Comparison of ENCODE assay signal across 13 mouse cellular contexts in the genomic region with DNA sequence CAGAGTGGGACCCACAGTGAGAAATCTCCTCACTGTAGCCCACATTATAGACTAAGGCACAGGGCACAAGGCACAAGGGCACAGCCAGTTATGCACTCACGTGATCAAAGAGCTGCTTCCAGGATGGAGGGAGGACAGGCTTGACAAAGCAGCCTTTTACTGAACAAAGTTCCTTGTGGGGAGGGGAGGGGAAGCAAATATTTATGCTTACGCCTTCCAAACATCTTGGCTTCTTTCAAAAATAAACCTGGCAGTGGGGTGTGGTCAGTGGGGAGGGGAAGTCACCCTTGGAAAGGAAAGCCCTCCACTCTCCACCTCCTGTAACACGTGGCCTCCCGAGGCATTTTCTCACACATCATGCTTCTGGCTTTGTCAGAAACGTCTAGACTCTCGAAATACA. TPM values are rescaled to one million over a fixed set of nuclear protein-coding genes. Genes with fewer than 3 reads are reported as not detected.
A peak's percentile ranks its signal among the peaks of the same experiment; 100 is the strongest.
DNase-seq lines count a peak whose midpoint lies in the region; ATAC-seq and TF ChIP-seq lines count a peak whose summit lies in the region.
"Had no signal": no experiment of that assay in that cellular context is flagged by ENCODE, and none has a peak within 500 bp of the region (broad histone marks: within the 10 kb centered on the region; RNA-seq: fewer than 3 reads in every experiment).

No protein-coding gene starts in this region.

- 59% methylated on average over 6 of the region's 6 CpGs for WGBS in limb, embryonic 11.5 days
- WGBS in limb, embryonic 10.5 days: 74% methylated on average over 6 of the region's 6 CpGs
- 31% methylated on average over 6 of the region's 6 CpGs for WGBS in kidney, embryonic 15.5 days
- 37% methylated on average over 6 of the region's 6 CpGs for WGBS in stomach, embryonic 14.5 days

- H3K4me2 ChIP-seq in limb, embryonic 11.5 days (ENCODE audit: low read depth, severe bottlenecking): no peak overlapping the region
- H3K4me2 ChIP-seq in kidney, embryonic 15.5 days: no peak overlapping the region
- H3K4me2 ChIP-seq in stomach, embryonic 14.5 days (replicated peaks; ENCODE audit: low read depth, low read length): no peak overlapping the region
- H3K4me2 ChIP-seq: liver, embryonic 13.5 days had no signal

- H3K4me3 ChIP-seq in gastrocnemius, adult 2 months: no peak overlapping the region
- H3K4me3 ChIP-seq in limb, embryonic 11.5 days (ENCODE audit: low read depth, low read length): no peak overlapping the region
- H3K4me3 ChIP-seq in limb, embryonic 10.5 days: no peak overlapping the region
- H3K4me3 ChIP-seq in kidney, embryonic 15.5 days (replicated peaks): no peak overlapping the region
- no peak overlapping the region for H3K4me3 ChIP-seq in stomach, embryonic 14.5 days (ENCODE audit: low read depth, low read length)
- H3K4me3 ChIP-seq: erythroblast, embryonic 14.5 days; liver, embryonic 13.5 days had no signal

- no peak for DNase-seq in gastrocnemius, adult 2 months
- DNase-seq in gastrocnemius, postnatal 10 days: no peak
- DNase-seq in limb, embryonic 11.5 days (ENCODE audit: low spot score): peak; percentile 20
- DNase-seq in limb, embryonic 10.5 days (ENCODE audit: low spot score): no peak
- DNase-seq in left cerebral cortex, adult 18-20 months (ENCODE audit: low spot score in 2 of 2): no peak
- DNase-seq: adrenal gland, postnatal 14 days; cerebellum, adult 9-10 months; layer of hippocampus, adult 9-11 months; liver, embryonic 13.5 days had no signal

- no peaks in the 10 kb centered on the region for H3K9me3 ChIP-seq in limb, embryonic 11.5 days (ENCODE audit: control insufficient read depth, low read length)
- H3K9me3 ChIP-seq in limb, embryonic 10.5 days (replicated peaks): no peaks in the 10 kb centered on the region
- H3K9me3 ChIP-seq in kidney, embryonic 15.5 days (replicated peaks): no peaks in the 10 kb centered on the region
- no peaks in the 10 kb centered on the region for H3K9me3 ChIP-seq in stomach, embryonic 14.5 days (ENCODE audit: control insufficient read depth, low read depth, low read length)

- no peak for ATAC-seq in limb, embryonic 11.5 days (ENCODE audit: insufficient number of reproducible peaks, low FRiP score, low TSS enrichment, low read depth)
- peak; percentile 90 for ATAC-seq in kidney, embryonic 15.5 days (replicated peaks; ENCODE audit: low FRiP score)
- ATAC-seq in stomach, embryonic 14.5 days (ENCODE audit: insufficient number of reproducible peaks, insufficient read depth, low FRiP score, low read depth): 0 out of 2 replicates have a peak, but pooled peaks have one; percentile 25
- ATAC-seq in megakaryocyte, adult 5-6 weeks (ENCODE audit: poor library complexity, severe bottlenecking): no peak

- H3K27ac ChIP-seq in gastrocnemius, adult 2 months: peak overlapping the region; percentile 28; the same call in 1 of the 2 replicates
- no peak overlapping the region for H3K27ac ChIP-seq in limb, embryonic 11.5 days (replicated peaks; ENCODE audit: low read depth, low read length)
- no peak overlapping the region for H3K27ac ChIP-seq in limb, embryonic 10.5 days
- 0 out of 2 replicates have a peak overlapping the region, but pooled peaks have one; percentile 13 for H3K27ac ChIP-seq in kidney, embryonic 15.5 days
- no peak overlapping the region for H3K27ac ChIP-seq in stomach, embryonic 14.5 days (ENCODE audit: low read length)
- H3K27ac ChIP-seq: liver, embryonic 13.5 days had no signal

- H3K27me3 ChIP-seq in limb, embryonic 11.5 days (ENCODE audit: control insufficient read depth, insufficient read depth, low read length): no peaks in the 10 kb centered on the region
- H3K27me3 ChIP-seq in limb, embryonic 10.5 days (ENCODE audit: low read depth, poor library complexity, severe bottlenecking): no peaks in the 10 kb centered on the region
- H3K27me3 ChIP-seq in kidney, embryonic 15.5 days: no peaks in the 10 kb centered on the region
- H3K27me3 ChIP-seq in stomach, embryonic 14.5 days (ENCODE audit: control insufficient read depth, insufficient read depth, low read length): no peaks in the 10 kb centered on the region
- H3K27me3 ChIP-seq: liver, embryonic 13.5 days had no signal

- no peaks in the 10 kb centered on the region for H3K36me3 ChIP-seq in limb, embryonic 11.5 days (ENCODE audit: control insufficient read depth, insufficient read depth, low read length)
- no peaks in the 10 kb centered on the region for H3K36me3 ChIP-seq in limb, embryonic 10.5 days
- no peaks in the 10 kb centered on the region for H3K36me3 ChIP-seq in kidney, embryonic 15.5 days
- no peaks in the 10 kb centered on the region for H3K36me3 ChIP-seq in stomach, embryonic 14.5 days (ENCODE audit: control insufficient read depth, insufficient read depth, low read length)
- H3K36me3 ChIP-seq: liver, embryonic 13.5 days had no signal

- no peaks in the 10 kb centered on the region for H3K4me1 ChIP-seq in limb, embryonic 11.5 days (ENCODE audit: control insufficient read depth, insufficient read depth, low read length)
- peaks cover 19% of the 10 kb centered on the region for H3K4me1 ChIP-seq in limb, embryonic 10.5 days
- peaks cover 14% of the 10 kb centered on the region for H3K4me1 ChIP-seq in kidney, embryonic 15.5 days
- 0 out of 2 replicates have a peak, but pooled peaks cover 7% of the 10 kb centered on the region for H3K4me1 ChIP-seq in stomach, embryonic 14.5 days (ENCODE audit: control insufficient read depth, insufficient read depth, low read length)
- H3K4me1 ChIP-seq: liver, embryonic 13.5 days had no signal

- intact Hi-C loops in gastrocnemius, adult 2 months (cut with DNase I): no loop called here

- no peak overlapping the region for H3K9ac ChIP-seq in limb, embryonic 11.5 days (ENCODE audit: low read length)
- H3K9ac ChIP-seq in kidney, embryonic 15.5 days: no peak overlapping the region
- H3K9ac ChIP-seq in stomach, embryonic 14.5 days (replicated peaks; ENCODE audit: low read depth, low read length): no peak overlapping the region
- H3K9ac ChIP-seq: liver, embryonic 13.5 days had no signal

- no peak for TF ChIP-seq CTCF in gastrocnemius, adult 2 months (IDR thresholded peaks at IDR 0.05)

RNA-seq across cellular contexts. Expression of gene Crybg3, which starts 14.5 kb away (rescaled TPM):
- 10 to 100 TPM; 44.3 to 57.6 TPM for total RNA-seq in gastrocnemius, adult 2 months (2021)
- total RNA-seq in gastrocnemius, postnatal 10 days (2021): 10 to 100 TPM; 28.1 to 29.0 TPM
- polyA plus RNA-seq in limb, embryonic 11.5 days (2014; fragmentation: Nextera tagmentation; extraction: Ambion mirVana): 7.3 and 9.7 TPM in 2 replicates
- polyA plus RNA-seq in limb, embryonic 10.5 days (2016; fragmentation: Nextera tagmentation; extraction: Ambion mirVana): 7.2 and 7.8 TPM in 2 replicates
- 7.2 and 8.4 TPM in 2 replicates for polyA plus RNA-seq in kidney, embryonic 15.5 days (2015; fragmentation: Nextera tagmentation; extraction: Ambion mirVana)
- polyA plus RNA-seq in stomach, embryonic 14.5 days (2014; fragmentation: Nextera tagmentation; extraction: Ambion mirVana): 16.8 and 18.4 TPM in 2 replicates
- 29.8 and 43.1 TPM in 2 replicates for total RNA-seq in megakaryocyte, adult 5-6 weeks (2015)
- 56.3 and 59.4 TPM in 2 replicates for total RNA-seq in megakaryocyte, adult 5-6 weeks (2017)
- total RNA-seq in left cerebral cortex, adult 18-20 months (2021): 1 to 10 TPM; 4.1 to 6.8 TPM
- polyA plus RNA-seq: erythroblast, embryonic 14.5 days had no signal

RNA-seq across cellular contexts. Expression of gene Arl6, which starts 52.9 kb away (rescaled TPM):
- 1 to 10 TPM; 2.3 to 2.6 TPM for total RNA-seq in gastrocnemius, adult 2 months (2021)
- 1 to 10 TPM; 3.7 to 4.2 TPM for total RNA-seq in gastrocnemius, postnatal 10 days (2021)
- polyA plus RNA-seq in limb, embryonic 11.5 days (2014; fragmentation: Nextera tagmentation; extraction: Ambion mirVana): 44.3 and 45.8 TPM in 2 replicates
- polyA plus RNA-seq in limb, embryonic 10.5 days (2016; fragmentation: Nextera tagmentation; extraction: Ambion mirVana): 41.3 and 42.4 TPM in 2 replicates
- 37.9 and 39.0 TPM in 2 replicates for polyA plus RNA-seq in kidney, embryonic 15.5 days (2015; fragmentation: Nextera tagmentation; extraction: Ambion mirVana)
- 31.2 and 32.3 TPM in 2 replicates for polyA plus RNA-seq in stomach, embryonic 14.5 days (2014; fragmentation: Nextera tagmentation; extraction: Ambion mirVana)
- 2.1 and 3.2 TPM in 2 replicates for total RNA-seq in megakaryocyte, adult 5-6 weeks (2015)
- 2.9 and 6.7 TPM in 2 replicates for total RNA-seq in megakaryocyte, adult 5-6 weeks (2017)
- 10 to 100 TPM; 26.3 to 34.0 TPM for total RNA-seq in left cerebral cortex, adult 18-20 months (2021)

Comparison
In these comparisons a context has a peak if more than half of its experiments do, and no peak if none do; other contexts are left out.
1. H3K27ac ChIP-seq: peak in gastrocnemius, adult 2 months (single experiment) and kidney, embryonic 15.5 days (single experiment); none in limb, embryonic 11.5 days (single experiment), limb, embryonic 10.5 days (single experiment) and stomach, embryonic 14.5 days (single experiment).
2. ATAC-seq: peak in kidney, embryonic 15.5 days (single experiment) and stomach, embryonic 14.5 days (single experiment); none in limb, embryonic 11.5 days (single experiment) and megakaryocyte, adult 5-6 weeks (single experiment).